Mouse (Mus musculus): ENCODE measurements around the gene Tbc1d20. TPM values are rescaled to one million over a fixed set of nuclear protein-coding genes. Genes with fewer than 3 reads are reported as not detected.

Gene Tbc1d20
- polyA plus RNA-seq, 1 experiment = not detected

GRCm38 (mm10) chr2:152359616-152360015, 66.0 kb downstream of the Tbc1d20 start:
- Histone ChIP-seq H3K4me3 (ENCODE audit: insufficient read depth, low read depth, low read length) (no peak overlapping the region), H3K27ac (ENCODE audit: insufficient read depth, low read depth, low read length) (no peak overlapping the region), H3K4me1 (ENCODE audit: control insufficient read depth, insufficient read depth, low read length) (peaks cover 9% of the 10 kb centered on the region; the same call in 1 of the 2 replicates)
- TF ChIP-seq POLR2A (IDR thresholded peaks at IDR 0.05; ENCODE audit: insufficient read depth, low read depth, low read length) = no peak
- TF ChIP-seq CTCF (IDR thresholded peaks at IDR 0.05; ENCODE audit: insufficient read depth, low read depth, low read length) = no peak
- WGBS = 90% methylated on average over 5 of the region's 5 CpGs

GRCm38 (mm10) chr2:152360271-152360775, 66.7 kb downstream of the Tbc1d20 start:
- Histone ChIP-seq H3K27ac (ENCODE audit: insufficient read depth, low read depth, low read length) (no peak overlapping the region), H3K4me1 (ENCODE audit: control insufficient read depth, insufficient read depth, low read length) (peaks cover 9% of the 10 kb centered on the region; the same call in 1 of the 2 replicates), H3K4me3 (ENCODE audit: insufficient read depth, low read depth, low read length) (no peak overlapping the region)
- TF ChIP-seq POLR2A (IDR thresholded peaks at IDR 0.05; ENCODE audit: insufficient read depth, low read depth, low read length) (no peak), CTCF (IDR thresholded peaks at IDR 0.05; ENCODE audit: insufficient read depth, low read depth, low read length) (no peak)
- WGBS = 60% methylated on average over 7 of the region's 7 CpGs

- no peak overlapping the region for H3K4me3 ChIP-seq (ENCODE audit: insufficient read depth, low read depth, low read length)
- TF ChIP-seq CTCF (IDR thresholded peaks at IDR 0.05; ENCODE audit: insufficient read depth, low read depth, low read length) (no peak), POLR2A (IDR thresholded peaks at IDR 0.05; ENCODE audit: insufficient read depth, low read depth, low read length) (no peak)
- WGBS = 87% methylated on average over 8 of the region's 8 CpGs
- peaks cover 9% of the 10 kb centered on the region; the same call in 1 of the 2 replicates for H3K4me1 ChIP-seq (ENCODE audit: control insufficient read depth, insufficient read depth, low read length)
- H3K27ac ChIP-seq (ENCODE audit: insufficient read depth, low read depth, low read length) = no peak overlapping the region
Observed at GRCm38 (mm10) chr2:152361193-152361592, 67.6 kb downstream of the Tbc1d20 start.

Other genes starting within 250 kb of the Tbc1d20 start
- not detected in 2 replicates for gene Scrt2, start 212.3 kb upstream of the Tbc1d20 start, polyA plus RNA-seq (2012; ENCODE audit: insufficient read depth, insufficient read length, low replicate concordance, missing spikeins)
- not detected in 2 replicates for gene Srxn1, start 188.3 kb upstream of the Tbc1d20 start, polyA plus RNA-seq (2012; ENCODE audit: insufficient read depth, insufficient read length, low replicate concordance, missing spikeins)
- gene Tcf15, start 150.3 kb upstream of the Tbc1d20 start, polyA plus RNA-seq (2012; ENCODE audit: insufficient read depth, insufficient read length, low replicate concordance, missing spikeins) = not detected in 2 replicates
- 208 TPM in 1 of 2 replicates, not detected in the other for gene Csnk2a1, start 67.0 kb upstream of the Tbc1d20 start, polyA plus RNA-seq (2012; ENCODE audit: insufficient read depth, insufficient read length, low replicate concordance, missing spikeins)
- gene Rbck1, start 38.8 kb downstream of the Tbc1d20 start, polyA plus RNA-seq (2012; ENCODE audit: insufficient read depth, insufficient read length, low replicate concordance, missing spikeins) = not detected in 2 replicates
- not detected in 2 replicates for gene Trib3, start 50.2 kb downstream of the Tbc1d20 start, polyA plus RNA-seq (2012; ENCODE audit: insufficient read depth, insufficient read length, low replicate concordance, missing spikeins)
- not detected in 2 replicates for gene Nrsn2, start 82.8 kb downstream of the Tbc1d20 start, polyA plus RNA-seq (2012; ENCODE audit: insufficient read depth, insufficient read length, low replicate concordance, missing spikeins)
- gene Sox12, start 104.2 kb downstream of the Tbc1d20 start, polyA plus RNA-seq (2012; ENCODE audit: insufficient read depth, insufficient read length, low replicate concordance, missing spikeins) = not detected in 2 replicates
- not detected in 2 replicates for gene Zcchc3, start 121.2 kb downstream of the Tbc1d20 start, polyA plus RNA-seq (2012; ENCODE audit: insufficient read depth, insufficient read length, low replicate concordance, missing spikeins)
- not detected in 2 replicates for gene 6820408C15Rik, start 121.8 kb downstream of the Tbc1d20 start, polyA plus RNA-seq (2012; ENCODE audit: insufficient read depth, insufficient read length, low replicate concordance, missing spikeins)
- not detected in 2 replicates for gene Defb23, start 170.8 kb downstream of the Tbc1d20 start, polyA plus RNA-seq (2012; ENCODE audit: insufficient read depth, insufficient read length, low replicate concordance, missing spikeins)
- gene Defb20, start 183.2 kb downstream of the Tbc1d20 start, polyA plus RNA-seq (2012; ENCODE audit: insufficient read depth, insufficient read length, low replicate concordance, missing spikeins) = not detected in 2 replicates
- gene Defb22, start 196.3 kb downstream of the Tbc1d20 start, polyA plus RNA-seq (2012; ENCODE audit: insufficient read depth, insufficient read length, low replicate concordance, missing spikeins) = not detected in 2 replicates
- gene Defb26, start 217.9 kb downstream of the Tbc1d20 start, polyA plus RNA-seq (2012; ENCODE audit: insufficient read depth, insufficient read length, low replicate concordance, missing spikeins) = not detected in 2 replicates
- gene Defb28, start 224.4 kb downstream of the Tbc1d20 start, polyA plus RNA-seq (2012; ENCODE audit: insufficient read depth, insufficient read length, low replicate concordance, missing spikeins) = not detected in 2 replicates
- not detected in 2 replicates for gene Defb29, start 246.3 kb downstream of the Tbc1d20 start, polyA plus RNA-seq (2012; ENCODE audit: insufficient read depth, insufficient read length, low replicate concordance, missing spikeins)

Measured in olfactory bulb, adult 2 months (tissue).